Mouse (Mus musculus) heart, postnatal 0 days (tissue): ENCODE data around the gene Ahnak.

Experiments used
- CTCF ChIP-seq: IDR thresholded peaks from 2 replicates; pipeline ENCODE4 v1.5.1; 2016; ENCODE audit warnings: antibody characterized with exemption, control low read depth, low read depth
- EP300 ChIP-seq: IDR thresholded peaks from 2 replicates; pipeline ENCODE4 v1.6.1; 2016; ENCODE audit warnings: antibody characterized with exemption, low read depth

DNA sequence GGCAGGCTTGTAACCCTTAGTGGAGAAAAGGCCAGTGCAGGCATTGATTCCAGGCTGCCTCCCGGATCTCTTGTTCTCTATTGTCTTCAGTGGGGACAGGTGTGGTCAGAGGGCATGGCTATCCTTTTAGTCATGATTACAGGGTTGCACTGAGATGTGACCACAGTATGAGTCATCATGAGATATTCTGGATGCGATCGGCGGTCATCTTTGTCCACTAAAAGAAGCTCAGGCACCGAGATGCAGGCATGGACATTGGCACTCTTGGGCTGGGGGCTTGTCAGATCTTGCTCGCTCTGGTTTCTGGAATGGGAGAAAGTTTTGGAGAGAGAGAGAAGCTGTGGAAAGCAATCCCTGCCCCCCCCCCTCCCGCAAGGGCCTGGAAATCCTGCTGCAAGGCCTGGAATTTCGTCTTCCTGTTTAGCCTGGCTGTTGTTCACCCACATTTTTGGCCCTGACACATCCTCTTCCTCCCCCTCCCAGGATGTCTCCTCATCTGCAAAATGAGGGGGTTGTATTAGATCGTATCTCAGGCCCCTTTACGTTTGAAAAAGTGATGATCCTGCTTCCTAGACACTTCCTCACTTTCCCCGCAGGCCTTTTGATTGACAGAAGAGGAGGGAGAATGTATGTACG lies 84.8 kb downstream of the Ahnak start:
- no peak for TF ChIP-seq CTCF
- no peak for TF ChIP-seq EP300
